Mouse (Mus musculus) embryo, embryonic 11.5 days (tissue): ENCODE measurements around the gene Bsg.

ENCODE experiments used
- DNase-seq: peaks from one replicate; pipeline ENCODE4 v3.0.0-alpha.2; 2012; ENCODE audit warnings: low read depth, low spot score

Gene Bsg

DNA sequence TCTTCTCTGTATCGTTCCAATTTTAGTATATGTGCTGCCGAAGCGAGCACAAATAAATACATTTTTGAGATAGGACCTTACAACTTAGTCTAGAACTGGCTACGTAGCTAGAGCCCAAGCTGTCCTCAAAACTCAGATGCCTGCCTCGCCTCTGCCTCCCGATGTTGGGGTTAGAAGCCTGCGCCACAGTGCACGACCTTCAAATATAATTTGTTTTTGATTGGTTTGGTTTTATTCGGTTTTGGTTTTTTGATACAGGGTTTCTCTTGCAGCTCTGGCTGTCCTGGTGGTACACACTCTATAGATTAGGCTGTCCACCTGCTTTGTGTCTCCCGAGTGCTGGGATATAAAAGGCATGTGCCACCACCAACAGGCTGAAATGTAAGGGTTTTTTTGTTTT is 750 bp upstream of the Bsg start:
- DNase-seq = no peak

DNA sequence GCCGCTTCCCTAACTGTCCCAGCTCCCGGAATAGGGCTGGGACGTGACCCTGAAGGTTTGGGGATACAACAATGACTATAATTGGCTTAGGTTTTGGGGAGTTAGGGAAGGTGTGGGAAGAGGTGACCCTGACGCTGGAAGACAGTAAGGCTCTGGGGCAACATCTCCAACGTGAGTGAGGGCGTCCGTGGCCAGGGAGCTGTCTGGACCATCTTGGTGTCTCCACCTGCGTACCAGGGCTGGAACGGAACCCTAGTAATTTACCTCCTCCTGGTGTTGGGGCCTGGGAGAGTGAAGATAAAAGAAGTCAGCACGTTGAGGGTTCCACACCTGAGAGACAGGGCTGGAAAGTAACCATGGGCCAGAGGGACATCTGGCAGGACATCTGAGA is 674 bp downstream of the Bsg start:
- DNase-seq = no peak

DNA sequence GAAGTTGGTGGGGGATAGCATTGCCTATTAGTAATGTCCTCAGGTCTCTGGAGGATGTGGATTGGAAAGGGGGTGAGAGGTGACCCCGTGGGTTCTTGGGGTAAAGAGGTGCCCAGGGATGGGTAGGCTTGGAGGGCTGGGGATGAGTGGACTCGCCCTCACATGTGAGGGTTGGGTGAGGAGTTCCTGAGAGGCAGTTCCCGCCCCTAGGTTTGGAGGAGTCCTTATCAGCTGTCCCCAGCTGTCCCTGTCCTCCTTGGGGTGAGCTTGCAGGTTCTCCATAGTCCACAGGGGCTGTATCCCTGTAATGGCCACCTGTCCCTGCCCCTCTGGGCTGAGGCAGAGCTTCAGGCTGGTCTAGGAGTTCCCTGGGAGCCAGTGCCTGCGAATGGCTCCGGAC is 1.7 kb downstream of the Bsg start:
- no peak for DNase-seq

DNA sequence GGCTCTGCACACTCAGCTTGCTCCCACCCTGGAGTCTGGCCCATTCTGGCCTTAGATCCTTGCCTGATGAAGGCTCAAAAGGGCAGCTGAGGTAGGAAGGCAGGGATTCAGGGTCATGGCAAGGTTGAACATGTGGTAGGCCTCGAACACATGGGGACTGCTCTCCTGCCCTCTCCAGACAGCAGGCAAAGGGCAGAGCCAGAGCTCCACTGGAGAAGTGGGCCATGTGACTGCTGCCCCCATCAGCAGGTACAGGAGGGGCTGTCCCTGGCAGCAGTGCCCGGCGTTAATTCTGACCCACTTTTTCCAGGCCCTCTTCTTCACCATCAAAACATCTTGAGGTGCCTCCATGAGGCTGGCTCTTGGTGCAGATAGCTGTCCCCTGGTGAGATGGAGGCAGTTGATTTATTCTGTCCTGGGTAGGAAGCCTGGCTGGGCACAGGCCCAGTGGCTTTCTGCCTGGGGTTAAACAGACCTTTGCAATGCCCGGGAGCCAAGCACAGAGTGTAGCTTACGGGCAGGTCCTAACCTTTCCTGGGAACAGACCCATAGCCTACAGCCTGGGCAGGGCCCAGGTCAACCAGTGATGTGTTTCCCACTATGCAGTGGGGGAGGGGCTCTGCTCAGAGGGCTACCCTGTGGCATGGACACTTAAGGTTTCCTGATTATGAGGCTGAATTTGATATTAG is 2.3 kb downstream of the Bsg start:
- DNase-seq = no peak

DNA sequence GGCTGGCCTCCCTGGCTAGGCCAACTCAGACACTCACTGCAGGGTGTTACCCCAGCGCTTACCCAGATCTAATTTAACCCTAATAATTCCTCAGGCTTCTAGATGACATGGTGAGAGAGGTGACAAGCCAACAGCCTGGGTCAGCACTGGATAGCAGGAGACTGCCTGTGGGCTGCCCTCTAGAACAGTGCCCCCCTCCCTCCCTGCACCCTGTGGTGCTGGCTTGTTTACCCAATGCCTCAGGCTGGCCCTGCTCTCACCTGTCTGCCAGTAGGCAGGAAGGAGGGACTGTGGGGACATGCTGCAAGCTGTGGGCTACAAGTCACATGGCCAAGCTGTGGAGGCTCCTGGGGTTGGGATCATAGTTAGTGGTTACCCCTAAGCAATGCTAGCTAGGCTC is 2.9 kb downstream of the Bsg start:
- no peak for DNase-seq

DNA sequence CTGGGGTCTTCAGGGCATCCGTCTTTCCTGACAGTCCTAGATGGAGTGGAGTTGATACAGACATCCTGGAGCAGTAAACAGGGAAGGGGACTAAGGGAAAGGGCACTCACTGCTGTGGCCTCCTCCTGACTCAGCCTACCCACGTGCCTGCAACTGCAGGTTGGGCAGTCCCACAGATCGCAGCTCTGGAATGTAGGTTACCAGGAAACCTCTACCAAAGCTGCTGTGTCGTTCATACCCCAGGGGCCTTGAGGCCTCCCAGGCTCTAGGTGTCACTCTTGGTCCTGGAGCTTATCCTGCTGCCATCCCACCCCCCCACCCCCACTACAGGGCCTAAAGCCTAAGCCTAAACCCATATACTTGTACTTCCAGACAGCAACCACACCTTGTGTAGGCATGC is 3.5 kb downstream of the Bsg start:
- DNase-seq = no peak

DNA sequence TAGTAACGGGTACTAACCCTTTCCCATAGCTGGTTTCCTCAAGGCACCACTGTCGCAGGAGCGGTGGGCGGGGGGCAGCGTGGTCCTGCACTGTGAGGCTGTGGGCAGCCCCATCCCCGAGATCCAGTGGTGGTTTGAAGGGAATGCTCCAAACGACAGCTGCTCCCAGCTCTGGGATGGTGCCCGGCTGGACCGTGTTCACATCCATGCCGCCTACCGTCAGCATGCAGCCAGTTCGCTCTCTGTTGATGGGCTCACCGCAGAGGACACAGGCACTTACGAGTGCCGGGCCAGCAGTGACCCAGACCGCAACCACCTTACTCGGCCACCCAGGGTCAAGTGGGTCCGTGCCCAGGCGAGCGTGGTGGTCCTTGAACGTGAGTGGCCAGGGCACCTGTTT is 4.4 kb downstream of the Bsg start:
- DNase-seq = no peak

DNA sequence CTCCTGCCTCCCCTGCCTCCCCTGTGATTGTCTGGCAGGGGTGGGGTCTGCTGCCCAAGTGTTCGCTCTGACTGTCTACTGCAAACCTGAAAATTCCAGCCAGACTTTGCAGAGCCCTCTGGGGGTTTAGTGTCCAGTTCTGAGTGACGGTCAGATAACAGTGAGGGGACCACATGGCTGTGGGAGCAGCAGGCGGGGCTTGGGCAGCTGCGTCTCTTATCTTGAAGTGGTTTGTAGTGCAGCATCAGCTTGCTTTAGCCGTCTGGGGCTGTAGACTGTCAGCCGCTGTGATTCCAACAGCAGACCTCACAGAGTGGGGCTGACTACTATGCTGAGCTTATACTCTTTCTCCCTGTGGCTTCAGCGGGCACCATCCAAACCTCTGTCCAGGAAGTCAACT is 5.0 kb downstream of the Bsg start:
- DNase-seq = no peak

DNA sequence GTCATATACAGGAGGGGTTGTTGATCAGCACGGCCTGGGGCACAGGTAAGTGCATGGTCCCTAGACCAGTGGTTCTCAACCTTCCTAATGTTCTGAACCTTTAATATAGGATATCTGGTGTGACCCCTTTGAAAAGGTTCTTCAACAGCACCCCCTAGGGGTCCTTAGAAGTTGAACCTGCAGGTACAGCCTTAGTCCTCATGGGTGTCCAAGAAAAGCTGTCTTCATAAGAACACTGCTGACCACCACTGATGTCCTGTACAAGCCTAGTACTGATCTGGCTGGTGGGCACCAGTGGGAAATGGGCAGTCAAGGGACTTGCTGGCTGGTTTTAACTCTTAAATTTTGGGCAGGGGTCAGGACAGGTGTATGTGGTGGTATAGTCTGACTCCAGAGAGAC is 7.7 kb downstream of the Bsg start:
- DNase-seq = no peak

DNA sequence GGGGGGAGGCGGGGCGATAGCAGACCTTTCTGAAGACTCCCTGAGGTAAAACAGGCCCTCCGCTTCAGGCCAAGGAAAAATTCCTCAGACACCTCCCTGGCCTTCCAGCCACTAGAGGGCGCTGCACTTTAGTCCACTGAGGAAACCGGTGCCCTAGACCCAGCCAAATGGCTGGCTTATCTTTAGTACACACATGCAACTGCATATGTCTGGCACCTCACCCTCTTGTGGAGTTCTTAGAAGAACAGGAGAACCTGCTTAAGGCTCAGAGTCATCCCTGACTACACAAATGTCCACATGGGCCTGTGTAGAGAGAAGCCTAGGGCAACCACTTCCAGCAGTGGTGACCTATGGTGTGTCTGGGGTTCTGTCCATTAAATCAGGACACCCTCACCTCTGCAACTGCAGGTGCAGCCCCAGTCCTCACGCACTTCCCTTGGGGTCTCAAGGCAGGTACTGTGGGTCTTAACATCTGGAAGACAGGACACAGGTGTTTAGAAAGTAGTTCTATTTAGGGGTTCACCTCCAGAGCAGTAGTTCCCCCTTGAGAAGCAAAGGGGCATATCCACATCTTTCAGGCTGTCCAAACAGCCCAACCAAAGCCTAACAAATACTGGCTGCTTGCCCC is 8.3 kb downstream of the Bsg start:
- peak; percentile 65 for DNase-seq

DNA sequence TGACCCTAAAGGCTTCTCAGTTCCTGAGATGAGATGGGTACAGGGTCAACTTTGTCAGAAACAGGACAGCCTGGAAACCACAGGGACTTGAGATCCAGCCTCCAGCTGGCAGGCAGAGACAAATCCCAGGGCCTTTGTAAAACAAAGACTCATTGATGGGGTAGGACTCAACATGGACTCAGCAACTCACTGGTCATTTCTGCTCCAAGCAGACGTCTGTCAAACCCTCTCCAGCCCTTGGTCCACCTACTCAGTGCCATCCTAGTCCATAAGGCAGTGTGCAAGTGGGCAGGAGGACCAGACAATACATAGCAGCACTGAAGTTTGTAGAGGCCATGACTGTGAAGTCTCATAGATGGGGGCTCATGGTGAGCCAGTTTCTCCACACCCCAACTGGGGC is 8.9 kb downstream of the Bsg start:
- no peak for DNase-seq

DNA sequence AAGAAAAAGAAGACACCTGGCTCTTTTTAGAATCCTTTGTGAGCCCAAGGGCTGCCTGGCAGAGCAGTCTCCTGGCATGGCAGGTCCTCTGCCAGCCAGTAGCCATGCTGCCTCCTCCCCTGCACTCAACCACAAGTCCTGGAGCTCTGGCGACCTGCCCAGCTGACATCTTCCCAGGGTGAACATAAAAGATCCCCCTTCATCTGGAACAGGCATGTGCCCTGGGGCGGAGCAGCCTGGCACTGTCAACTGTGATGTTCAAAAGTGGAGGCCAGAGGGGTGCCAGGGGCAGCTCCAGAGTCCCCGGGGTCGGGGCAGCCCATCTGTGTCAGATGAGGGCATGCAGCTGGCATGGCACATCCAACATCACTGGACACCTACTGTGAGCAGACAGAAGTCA is 10.7 kb downstream of the Bsg start:
- no peak for DNase-seq

DNA sequence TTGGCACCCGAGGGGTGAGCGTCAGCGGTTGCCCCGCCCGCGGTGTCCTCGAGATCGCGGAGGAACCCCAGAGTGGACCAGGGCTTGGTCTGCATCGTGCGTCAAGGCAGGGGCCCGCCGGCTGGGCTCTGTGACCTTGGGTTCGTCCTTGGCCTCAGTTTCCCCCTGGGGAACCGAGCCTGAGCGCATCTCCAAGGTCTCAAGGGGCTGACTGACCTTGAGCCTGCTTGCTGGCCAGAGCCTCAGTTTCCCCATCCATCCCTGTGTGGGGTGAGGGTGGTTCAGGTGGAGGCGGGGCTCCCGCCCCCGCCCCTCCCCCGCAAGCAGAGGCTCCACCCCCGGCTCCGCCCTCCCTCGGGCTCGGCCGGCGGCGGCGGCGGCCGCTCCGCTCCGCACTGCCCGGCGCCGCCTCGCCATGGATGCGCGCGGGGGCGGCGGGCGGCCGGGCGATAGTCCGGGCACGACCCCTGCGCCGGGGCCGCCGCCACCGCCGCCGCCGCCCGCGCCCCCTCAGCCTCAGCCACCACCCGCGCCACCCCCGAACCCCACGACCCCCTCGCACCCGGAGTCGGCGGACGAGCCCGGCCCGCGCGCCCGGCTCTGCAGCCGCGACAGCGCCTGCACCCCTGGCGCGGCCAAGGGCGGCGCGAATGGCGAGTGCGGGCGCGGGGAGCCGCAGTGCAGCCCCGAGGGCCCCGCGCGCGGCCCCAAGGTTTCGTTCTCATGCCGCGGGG is 12.1 kb downstream of the Bsg start, which contains the start of gene Hcn2:
Gene Hcn2 (plus strand): TSS at position 381 of the 734 bp plus-strand sequence.
- no peak for DNase-seq

DNA sequence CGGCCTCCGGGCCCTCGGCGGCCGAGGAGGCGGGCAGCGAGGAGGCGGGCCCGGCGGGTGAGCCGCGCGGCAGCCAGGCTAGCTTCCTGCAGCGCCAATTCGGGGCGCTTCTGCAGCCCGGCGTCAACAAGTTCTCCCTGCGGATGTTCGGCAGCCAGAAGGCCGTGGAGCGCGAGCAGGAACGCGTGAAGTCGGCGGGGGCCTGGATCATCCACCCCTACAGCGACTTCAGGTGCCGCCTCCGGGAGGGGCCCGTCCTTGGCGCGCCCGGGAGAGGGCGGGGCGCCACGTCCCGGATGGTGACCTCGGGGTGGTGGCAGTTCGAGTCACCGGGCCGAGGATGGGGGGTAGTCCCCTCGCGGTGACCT is 12.7 kb downstream of the Bsg start:
- no peak for DNase-seq

DNA sequence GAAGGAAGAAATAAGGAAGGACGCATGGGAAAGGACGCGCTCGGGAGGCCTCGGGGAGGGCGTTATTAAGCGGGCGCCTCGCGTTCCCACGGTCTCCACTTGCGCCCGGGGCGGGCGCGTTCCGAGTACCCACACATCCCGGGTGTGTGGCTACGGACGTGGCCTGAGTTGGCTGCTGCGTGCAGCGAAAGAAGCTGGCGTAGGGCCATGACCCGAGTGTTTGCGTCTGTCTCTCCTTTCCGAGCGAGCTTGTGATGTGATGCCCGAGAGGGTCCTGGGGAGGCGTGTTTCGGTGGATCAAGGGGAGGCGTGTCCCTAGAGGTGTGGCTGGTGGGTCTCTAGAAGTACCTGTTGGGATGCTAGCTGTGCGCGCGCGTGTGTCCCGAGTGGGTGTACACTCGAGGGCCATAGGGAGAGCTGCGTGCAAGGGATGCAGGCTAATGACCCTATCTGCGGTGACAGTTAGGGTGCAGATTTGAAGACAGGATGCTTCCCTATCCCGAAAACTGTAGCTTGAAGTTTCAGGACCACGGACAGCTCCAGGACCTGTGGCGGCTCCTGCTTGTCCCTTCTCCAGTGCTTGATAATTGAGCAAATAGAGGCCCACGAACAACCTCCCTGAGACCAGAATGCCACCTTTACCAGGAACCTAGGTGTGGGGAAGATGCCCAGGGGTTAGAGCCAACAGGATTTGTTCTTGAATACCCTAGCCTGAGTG is 13.5 kb downstream of the Bsg start:
- DNase-seq = peak; percentile 79

DNA sequence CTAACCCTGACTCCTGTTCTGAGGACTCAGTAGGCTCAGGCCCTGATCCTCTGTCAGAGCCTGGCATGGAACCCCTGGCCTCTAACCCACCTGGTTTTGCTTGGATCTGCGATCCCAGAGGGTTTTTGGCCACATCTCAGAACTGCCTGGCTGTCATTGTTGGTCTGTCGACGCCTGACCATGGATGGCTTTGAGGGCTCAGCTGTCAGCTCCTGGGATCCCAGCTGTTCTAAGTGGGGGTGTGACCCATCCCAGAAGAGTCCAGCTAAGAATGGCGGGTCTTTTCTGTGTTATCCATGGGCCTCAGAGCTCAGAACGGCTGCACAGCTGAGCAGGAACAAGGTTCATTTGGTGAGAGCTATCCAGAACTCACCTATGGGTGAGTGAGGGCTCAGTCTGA is 16.8 kb downstream of the Bsg start:
- no peak for DNase-seq

DNA sequence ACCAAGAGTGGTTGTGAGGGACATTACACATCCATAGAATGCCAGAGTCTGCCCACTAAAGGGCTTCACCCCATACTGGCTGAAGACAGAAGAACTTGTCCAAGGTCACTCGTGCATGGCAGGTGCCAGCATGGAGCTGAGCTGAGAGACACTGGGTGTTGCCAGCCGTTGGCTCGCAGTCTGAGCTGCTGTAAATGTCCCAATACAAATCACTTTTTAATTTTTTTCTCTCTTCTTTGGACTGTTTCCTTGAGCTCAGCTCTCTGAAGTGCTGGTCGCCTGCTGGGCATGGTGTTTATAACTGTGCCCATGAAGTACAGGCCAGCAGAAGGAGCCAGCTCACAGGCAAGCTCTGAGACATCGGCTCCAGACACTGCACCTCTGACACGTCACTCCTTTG is 18.8 kb downstream of the Bsg start:
- DNase-seq = no peak

DNA sequence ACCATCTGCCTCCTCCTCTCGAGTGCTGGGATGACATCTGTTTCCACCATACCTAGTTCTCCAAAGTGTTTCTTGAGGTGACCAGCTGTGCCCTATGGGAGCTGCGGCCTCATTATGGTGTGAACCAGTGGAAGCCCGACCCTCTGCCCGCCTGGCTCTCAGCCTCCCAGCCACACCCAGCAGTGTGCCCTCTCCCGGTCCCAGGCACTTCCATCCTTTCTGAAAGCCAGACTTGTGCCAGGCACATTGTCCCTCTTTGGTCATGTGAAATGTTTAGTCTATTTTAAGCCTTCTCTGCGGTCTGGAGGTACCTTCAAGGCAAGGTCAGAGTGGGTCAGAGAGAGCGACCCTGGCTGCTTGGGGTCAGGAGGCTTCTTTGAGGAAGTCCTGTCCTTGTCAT is 19.4 kb downstream of the Bsg start:
- no peak for DNase-seq

DNA sequence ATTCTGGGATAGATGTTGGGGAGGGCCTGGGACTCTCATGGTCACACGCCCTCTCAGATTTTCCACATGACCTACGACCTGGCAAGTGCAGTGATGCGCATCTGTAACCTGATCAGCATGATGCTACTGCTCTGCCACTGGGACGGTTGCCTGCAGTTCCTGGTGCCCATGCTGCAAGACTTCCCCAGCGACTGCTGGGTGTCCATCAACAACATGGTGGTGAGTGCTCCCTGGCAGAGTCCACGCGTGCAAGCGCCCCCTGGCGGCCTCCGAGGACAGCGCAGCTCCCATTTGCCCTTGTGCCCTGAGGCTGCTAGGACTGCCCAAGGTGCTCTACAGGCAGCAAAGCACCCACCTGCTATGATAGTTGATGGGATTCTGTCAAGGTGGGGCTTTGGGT is 21.8 kb downstream of the Bsg start:
- DNase-seq = no peak

DNA sequence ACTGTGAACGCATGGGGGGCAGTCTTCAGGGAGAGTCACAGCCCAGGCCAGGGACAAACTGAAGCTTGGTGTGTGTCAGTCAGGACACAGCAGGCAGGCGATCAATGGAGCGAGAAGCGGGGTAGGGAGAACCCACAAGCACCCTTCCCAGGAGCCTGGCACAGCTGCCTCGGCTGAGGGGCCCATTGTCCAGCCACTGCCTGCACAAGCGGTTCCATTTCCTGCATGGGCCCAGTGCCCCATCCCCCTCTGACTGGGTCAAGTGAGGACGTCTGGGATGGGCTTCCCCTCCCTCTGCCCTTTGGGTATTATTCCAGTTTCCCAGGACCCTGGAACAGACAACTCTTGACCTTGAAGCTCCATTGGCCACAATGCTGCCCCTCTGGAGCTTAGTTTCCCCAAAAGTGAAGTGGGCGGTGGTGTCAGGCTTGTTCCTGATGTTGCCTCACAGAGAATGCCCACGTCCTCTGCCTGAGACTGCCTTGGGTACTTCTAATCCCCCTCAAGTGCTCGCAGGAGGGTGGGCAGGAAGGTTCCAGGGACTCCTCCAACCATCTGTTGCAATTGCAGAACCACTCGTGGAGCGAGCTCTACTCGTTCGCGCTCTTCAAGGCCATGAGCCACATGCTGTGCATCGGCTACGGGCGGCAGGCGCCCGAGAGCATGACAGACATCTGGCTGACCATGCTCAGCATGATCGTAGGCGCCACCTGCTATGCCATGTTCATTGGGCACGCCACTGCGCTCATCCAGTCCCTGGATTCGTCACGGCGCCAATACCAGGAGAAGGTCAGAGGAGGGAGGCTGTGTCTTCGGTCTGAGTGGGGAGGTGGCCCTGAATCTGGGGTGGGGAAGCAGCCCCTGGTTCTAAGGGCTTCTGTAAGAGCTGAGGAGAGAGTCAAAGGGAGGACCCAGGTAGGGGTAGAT is 24.3 kb downstream of the Bsg start:
- no peak for DNase-seq

DNA sequence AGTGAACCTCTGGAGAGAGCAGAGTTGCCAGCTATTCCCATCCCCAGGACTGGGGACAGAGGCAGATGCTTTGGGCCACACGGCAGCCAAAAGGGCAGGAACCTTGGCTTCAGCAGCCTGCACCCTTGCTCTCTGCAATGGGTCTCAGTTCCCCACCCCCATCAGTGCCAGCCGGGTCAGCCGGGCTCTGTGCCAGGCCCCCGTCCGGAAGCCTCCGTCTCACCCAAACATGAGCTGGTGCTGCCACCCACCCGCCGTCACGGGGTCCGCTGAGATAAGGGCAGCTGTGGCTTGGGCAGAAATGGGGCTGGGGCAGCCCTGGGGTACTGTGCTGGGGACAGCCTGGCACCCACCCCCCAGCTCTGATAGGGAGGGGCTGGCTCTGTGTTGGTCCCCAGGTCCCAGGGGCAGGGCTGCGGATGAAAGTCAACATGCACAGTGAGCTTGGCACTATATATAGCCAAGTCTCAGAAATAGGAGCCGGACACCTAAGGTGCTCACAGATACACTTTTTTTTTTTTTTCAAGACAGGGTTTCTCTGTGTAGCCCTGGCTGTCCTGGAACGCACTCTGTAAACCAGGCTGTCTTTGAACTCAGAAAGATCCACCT is 25.2 kb downstream of the Bsg start:
- DNase-seq = no peak
